9 mouse cellular contexts compared by ENCODE assay signal in genomic region chr17:73246036-73246435, GRCm38 (mm10).
"Had no signal": no experiment of that assay in that cellular context is flagged by ENCODE, and none has a peak within 500 bp of the region (broad histone marks: within the 10 kb centered on the region; RNA-seq: fewer than 3 reads in every experiment).

No protein-coding gene starts in this region.

- H3K27me3 ChIP-seq: limb, embryonic 15.5 days; liver, embryonic 13.5 days; midbrain, embryonic 12.5 days had no signal

- H3K4me3 ChIP-seq: left cerebral cortex, adult 2 months; limb, embryonic 15.5 days; liver, embryonic 13.5 days; midbrain, embryonic 12.5 days had no signal

- H3K9ac ChIP-seq: limb, embryonic 15.5 days; liver, embryonic 13.5 days; midbrain, embryonic 12.5 days had no signal

- H3K4me2 ChIP-seq: limb, embryonic 15.5 days; liver, embryonic 13.5 days; midbrain, embryonic 12.5 days had no signal

- H3K36me3 ChIP-seq: limb, embryonic 15.5 days; liver, embryonic 13.5 days; midbrain, embryonic 12.5 days had no signal

- H3K4me1 ChIP-seq: limb, embryonic 15.5 days had no signal

- H3K27ac ChIP-seq: left cerebral cortex, adult 2 months; limb, embryonic 15.5 days; midbrain, embryonic 12.5 days; stomach, postnatal 0 days had no signal

- H3K9me3 ChIP-seq: limb, embryonic 15.5 days; liver, embryonic 13.5 days; midbrain, embryonic 12.5 days had no signal

- DNase-seq: kidney, postnatal 10 days; liver, embryonic 13.5 days; lung, adult 18-20 months; right cerebral cortex, postnatal 14 days; thymus, postnatal 4 days had no signal
